Mouse (Mus musculus): Measurements from ENCODE around the gene Rpl12. TPM values are rescaled to one million over a fixed set of nuclear protein-coding genes. Genes with fewer than 3 reads are reported as not detected.

The Rpl12 gene
- polyA plus RNA-seq, 1 experiment from 2014 or later: 78.4 TPM

GRCm38 (mm10) chr2:32977114-32977513 lies 15.8 kb downstream of the Rpl12 start:
- 82% methylated on average over 5 of the region's 5 CpGs for WGBS
- Histone ChIP-seq H3K27me3 (replicated peaks; ENCODE audit: insufficient read depth, low read length) (no peaks in the 10 kb centered on the region), H3K4me2 (replicated peaks; ENCODE audit: low read depth, low read length) (no peak overlapping the region), H3K4me3 (ENCODE audit: low read depth, low read length) (no peak overlapping the region), H3K9ac (replicated peaks; ENCODE audit: low read depth) (no peak overlapping the region), H3K4me1 (ENCODE audit: insufficient read depth, low read depth, low read length) (peaks cover 4% of the 10 kb centered on the region; the same call in 1 of the 2 replicates), H3K27ac (ENCODE audit: low read length) (no peak overlapping the region), H3K36me3 (ENCODE audit: insufficient read depth, low read length) (peaks cover 3% of the 10 kb centered on the region; the same call in 1 of the 2 replicates), H3K9me3 (ENCODE audit: low read length) (no peaks in the 10 kb centered on the region)
- DNase-seq (ENCODE audit: low spot score): no peak
- no peak for ATAC-seq
- TF ChIP-seq EP300 (IDR thresholded peaks at IDR 0.05) (no peak), CTCF (IDR thresholded peaks at IDR 0.05) (no peak)

- H3K4me1 ChIP-seq (ENCODE audit: insufficient read depth, low read depth, low read length): peaks cover 8% of the 10 kb centered on the region; the same call in 1 of the 2 replicates
- DNase-seq (ENCODE audit: low spot score) (no peak), ATAC-seq (no peak)
- no peaks in the 10 kb centered on the region for H3K27me3 ChIP-seq (replicated peaks; ENCODE audit: insufficient read depth, low read length)
- H3K36me3 ChIP-seq (ENCODE audit: insufficient read depth, low read length): 0 out of 2 replicates have a peak, but pooled peaks cover 3% of the 10 kb centered on the region
- no peak overlapping the region for H3K4me3 ChIP-seq (ENCODE audit: low read depth, low read length)
- TF ChIP-seq CTCF (IDR thresholded peaks at IDR 0.05) (no peak), EP300 (IDR thresholded peaks at IDR 0.05) (no peak)
- H3K27ac ChIP-seq (ENCODE audit: low read length): no peak overlapping the region
- WGBS: 76% methylated on average over 3 of the region's 3 CpGs
- H3K9ac ChIP-seq (replicated peaks; ENCODE audit: low read depth): no peak overlapping the region
- no peaks in the 10 kb centered on the region for H3K9me3 ChIP-seq (ENCODE audit: low read length)
- H3K4me2 ChIP-seq (replicated peaks; ENCODE audit: low read depth, low read length): no peak overlapping the region
Measured at GRCm38 (mm10) chr2:32978675-32979074, 17.3 kb downstream of the Rpl12 start.

GRCm38 (mm10) chr2:32979675-32980074 lies 18.3 kb downstream of the Rpl12 start:
- H3K36me3 ChIP-seq (ENCODE audit: insufficient read depth, low read length): no peaks in the 10 kb centered on the region
- 85% methylated on average over 7 of the region's 7 CpGs for WGBS
- H3K4me1 ChIP-seq (ENCODE audit: insufficient read depth, low read depth, low read length): peaks cover 8% of the 10 kb centered on the region; the same call in 1 of the 2 replicates
- no peaks in the 10 kb centered on the region for H3K27me3 ChIP-seq (replicated peaks; ENCODE audit: insufficient read depth, low read length)
- ATAC-seq: no peak
- TF ChIP-seq EP300 (IDR thresholded peaks at IDR 0.05) (no peak), CTCF (IDR thresholded peaks at IDR 0.05) (no peak)
- no peak overlapping the region for H3K4me2 ChIP-seq (replicated peaks; ENCODE audit: low read depth, low read length)
- H3K27ac ChIP-seq (ENCODE audit: low read length): no peak overlapping the region
- DNase-seq (ENCODE audit: low spot score): no peak
- H3K9ac ChIP-seq (replicated peaks; ENCODE audit: low read depth): no peak overlapping the region
- no peak overlapping the region for H3K4me3 ChIP-seq (ENCODE audit: low read depth, low read length)
- no peaks in the 10 kb centered on the region for H3K9me3 ChIP-seq (ENCODE audit: low read length)

GRCm38 (mm10) chr2:32981281-32981680 lies 19.9 kb downstream of the Rpl12 start:
- H3K36me3 ChIP-seq (ENCODE audit: insufficient read depth, low read length): no peaks in the 10 kb centered on the region
- WGBS: under 1% methylated on average over 20 of the region's 23 CpGs
- TF ChIP-seq EP300 (IDR thresholded peaks at IDR 0.05): no peak
- no peak for TF ChIP-seq CTCF (IDR thresholded peaks at IDR 0.05)
- H3K27me3 ChIP-seq (replicated peaks; ENCODE audit: insufficient read depth, low read length): no peaks in the 10 kb centered on the region
- ATAC-seq (peak; percentile 23), DNase-seq (ENCODE audit: low spot score) (no peak)
- peak overlapping the region; percentile 58 for H3K9ac ChIP-seq (replicated peaks; ENCODE audit: low read depth)
- peak overlapping the region; percentile 100 for H3K4me2 ChIP-seq (replicated peaks; ENCODE audit: low read depth, low read length)
- no peak overlapping the region for H3K27ac ChIP-seq (ENCODE audit: low read length)
- H3K9me3 ChIP-seq (ENCODE audit: low read length): no peaks in the 10 kb centered on the region
- peaks cover 8% of the 10 kb centered on the region; the same call in 1 of the 2 replicates for H3K4me1 ChIP-seq (ENCODE audit: insufficient read depth, low read depth, low read length)
- H3K4me3 ChIP-seq (ENCODE audit: low read depth, low read length): peak overlapping the region; percentile 71

- Histone ChIP-seq H3K36me3 (ENCODE audit: insufficient read depth, low read length) (no peaks in the 10 kb centered on the region), H3K4me3 (ENCODE audit: low read depth, low read length) (peak within 1 kb of the TSS; percentile 71), H3K4me1 (ENCODE audit: insufficient read depth, low read depth, low read length) (peaks cover 8% of the 10 kb centered on the region; the same call in 1 of the 2 replicates), H3K27me3 (replicated peaks; ENCODE audit: insufficient read depth, low read length) (no peaks in the 10 kb centered on the region), H3K4me2 (replicated peaks; ENCODE audit: low read depth, low read length) (peak within 1 kb of the TSS; percentile 100), H3K9ac (replicated peaks; ENCODE audit: low read depth) (peak within 1 kb of the TSS; percentile 58), H3K9me3 (ENCODE audit: low read length) (no peaks in the 10 kb centered on the region), H3K27ac (ENCODE audit: low read length) (no peak within 1 kb of the TSS)
- WGBS: under 1% methylated on average over 47 of the region's 50 CpGs
- DNase-seq (ENCODE audit: low spot score) (peak; percentile 97), ATAC-seq (peak; percentile 100)
- TF ChIP-seq EP300 (IDR thresholded peaks at IDR 0.05) (no peak), CTCF (IDR thresholded peaks at IDR 0.05) (no peak)
Measured at GRCm38 (mm10) chr2:32981725-32982271, 20.4 kb downstream of the Rpl12 start, which contains the start of gene Slc2a8. Gene Slc2a8, minus strand, starts transcription at chr2:32982083.

GRCm38 (mm10) chr2:32982700-32983099 lies 21.3 kb downstream of the Rpl12 start:
- H3K9ac ChIP-seq (replicated peaks; ENCODE audit: low read depth): no peak overlapping the region
- ATAC-seq: no peak
- H3K27ac ChIP-seq (ENCODE audit: low read length): no peak overlapping the region

More at GRCm38 (mm10) chr2:32982700-32983099, 21.3 kb downstream of the Rpl12 start:
- H3K4me2 ChIP-seq (replicated peaks; ENCODE audit: low read depth, low read length): peak overlapping the region; percentile 100
- no peaks in the 10 kb centered on the region for H3K9me3 ChIP-seq (ENCODE audit: low read length)
- peak; percentile 38 for DNase-seq (ENCODE audit: low spot score)
- 2% methylated on average over 4 of the region's 4 CpGs for WGBS
- H3K36me3 ChIP-seq (ENCODE audit: insufficient read depth, low read length): no peaks in the 10 kb centered on the region
- H3K27me3 ChIP-seq (replicated peaks; ENCODE audit: insufficient read depth, low read length): no peaks in the 10 kb centered on the region
- peak overlapping the region; percentile 71; the same call in 1 of the 2 replicates for H3K4me3 ChIP-seq (ENCODE audit: low read depth, low read length)
- H3K4me1 ChIP-seq (ENCODE audit: insufficient read depth, low read depth, low read length): peaks cover 8% of the 10 kb centered on the region; the same call in 1 of the 2 replicates
- TF ChIP-seq EP300 (IDR thresholded peaks at IDR 0.05) (no peak), CTCF (IDR thresholded peaks at IDR 0.05) (peak; percentile 23)

All from lung, postnatal 0 days (tissue).